Mouse (Mus musculus): ENCODE results near the gene Hspb9. TPM values are rescaled to one million over a fixed set of nuclear protein-coding genes. Genes with fewer than 3 reads are reported as not detected.

The Hspb9 gene
- polyA plus RNA-seq, 1 experiment from 2014 or later: not detected

DNA sequence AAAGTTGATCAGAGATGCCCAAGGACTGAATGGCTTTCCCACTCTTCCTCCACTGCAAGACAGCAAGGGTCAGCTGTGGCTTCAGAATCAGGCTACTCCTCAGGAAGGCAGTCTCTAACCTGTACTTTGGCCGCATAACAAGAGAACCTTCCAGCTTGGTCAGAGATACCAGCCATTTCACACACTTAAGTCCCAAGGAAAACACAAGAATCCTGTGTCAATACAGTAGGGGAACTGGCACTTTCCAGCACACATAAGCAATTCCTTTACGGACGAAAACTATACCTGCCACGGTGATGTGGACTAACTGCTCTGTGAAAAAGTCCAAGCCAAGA is 23.1 kb downstream of the Hspb9 start:
- Histone ChIP-seq H3K36me3 (peaks cover 12% of the 10 kb centered on the region; the same call in 1 of the 2 replicates), H3K27me3 (replicated peaks) (no peaks in the 10 kb centered on the region), H3K4me2 (replicated peaks) (peak overlapping the region; percentile 94), H3K9me3 (no peaks in the 10 kb centered on the region), H3K4me3 (peak overlapping the region; percentile 86), H3K27ac (no peak overlapping the region), H3K9ac (peak overlapping the region; percentile 90), H3K4me1 (peaks cover 24% of the 10 kb centered on the region)
- 80% methylated on average over 4 of the region's 4 CpGs for WGBS
- no peak for ATAC-seq (ENCODE audit: low FRiP score, low read depth)

DNA sequence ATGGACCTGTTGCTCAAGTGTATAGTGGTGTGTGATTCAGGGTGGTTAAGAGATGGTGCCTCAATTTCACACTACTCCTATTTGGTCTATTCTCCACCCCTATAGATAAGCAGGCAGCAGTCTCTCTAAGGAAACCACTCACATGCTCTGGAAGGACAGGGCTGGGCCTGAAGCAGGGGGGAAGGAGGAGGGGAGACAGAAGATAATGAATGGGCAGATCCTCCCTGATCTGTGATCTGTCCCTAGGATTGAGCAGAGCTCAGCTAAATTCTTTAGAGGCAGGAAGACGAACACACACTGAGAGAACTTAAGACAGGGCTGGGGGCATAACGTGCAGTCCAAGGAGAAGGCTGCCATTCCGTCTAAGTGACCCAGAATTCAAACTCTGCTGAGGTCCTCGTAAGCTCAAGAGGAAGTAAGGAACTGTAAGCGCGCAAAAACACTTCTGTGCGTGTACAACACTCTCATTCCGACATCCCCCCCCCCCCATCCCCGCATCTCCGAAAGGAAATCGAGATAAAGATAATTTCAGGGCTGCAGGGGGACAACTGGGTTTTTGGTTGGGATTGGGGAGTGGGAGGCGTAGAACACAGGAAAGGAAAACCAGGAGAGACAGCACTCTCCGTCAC is 23.6 kb downstream of the Hspb9 start:
- peaks cover 24% of the 10 kb centered on the region for H3K4me1 ChIP-seq
- peak overlapping the region; percentile 86 for H3K4me3 ChIP-seq
- H3K9ac ChIP-seq: peak overlapping the region; percentile 90
- H3K9me3 ChIP-seq: no peaks in the 10 kb centered on the region
- no peaks in the 10 kb centered on the region for H3K27me3 ChIP-seq (replicated peaks)
- H3K36me3 ChIP-seq: peaks cover 11% of the 10 kb centered on the region; the same call in 1 of the 2 replicates
- H3K27ac ChIP-seq: no peak overlapping the region
- H3K4me2 ChIP-seq (replicated peaks): peak overlapping the region; percentile 94
- 2% methylated on average over 13 of the region's 13 CpGs for WGBS
- ATAC-seq (ENCODE audit: low FRiP score, low read depth): no peak

DNA sequence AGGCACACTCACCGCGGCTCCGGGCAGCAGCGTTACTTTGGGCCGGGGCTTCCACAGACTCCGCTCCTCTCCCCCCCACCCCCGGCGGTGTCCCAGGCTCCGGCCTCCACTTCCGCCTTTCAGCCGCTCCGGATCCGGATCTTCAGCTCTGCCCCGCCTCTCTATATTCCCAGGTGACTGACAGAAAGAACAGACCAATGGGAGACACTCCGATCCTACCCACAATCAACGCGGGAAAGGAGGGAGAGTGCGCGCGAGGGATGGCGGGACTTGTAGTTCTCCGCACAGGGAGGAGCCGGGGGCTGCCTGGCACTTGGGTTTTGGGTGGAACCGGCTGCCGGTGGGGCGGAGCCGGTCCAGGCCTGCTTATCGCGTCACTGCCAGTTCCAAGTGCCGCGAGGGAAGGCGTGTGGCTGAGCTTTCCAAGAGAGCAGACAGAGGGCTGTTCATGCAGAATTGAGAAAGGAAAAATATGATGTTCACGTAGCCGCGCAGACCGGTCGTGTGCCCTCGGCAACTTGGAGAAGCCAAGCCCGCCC is 24.5 kb downstream of the Hspb9 start, which contains the start of gene Rab5c:
Rab5c (minus strand) TSS at position 150 of the 539 bp plus-strand sequence.
- peak within 1 kb of the TSS; percentile 94 for H3K4me2 ChIP-seq (replicated peaks)
- H3K36me3 ChIP-seq: peaks cover 2% of the 10 kb centered on the region; the same call in 1 of the 2 replicates
- under 1% methylated on average over 39 of the region's 39 CpGs for WGBS
- no peak within 1 kb of the TSS for H3K27ac ChIP-seq
- H3K9ac ChIP-seq: peak within 1 kb of the TSS; percentile 90
- H3K9me3 ChIP-seq: no peaks in the 10 kb centered on the region
- ATAC-seq (ENCODE audit: low FRiP score, low read depth): peak; percentile 98
- H3K4me3 ChIP-seq: peak within 1 kb of the TSS; percentile 86
- peaks cover 24% of the 10 kb centered on the region for H3K4me1 ChIP-seq
- H3K27me3 ChIP-seq (replicated peaks): no peaks in the 10 kb centered on the region

DNA sequence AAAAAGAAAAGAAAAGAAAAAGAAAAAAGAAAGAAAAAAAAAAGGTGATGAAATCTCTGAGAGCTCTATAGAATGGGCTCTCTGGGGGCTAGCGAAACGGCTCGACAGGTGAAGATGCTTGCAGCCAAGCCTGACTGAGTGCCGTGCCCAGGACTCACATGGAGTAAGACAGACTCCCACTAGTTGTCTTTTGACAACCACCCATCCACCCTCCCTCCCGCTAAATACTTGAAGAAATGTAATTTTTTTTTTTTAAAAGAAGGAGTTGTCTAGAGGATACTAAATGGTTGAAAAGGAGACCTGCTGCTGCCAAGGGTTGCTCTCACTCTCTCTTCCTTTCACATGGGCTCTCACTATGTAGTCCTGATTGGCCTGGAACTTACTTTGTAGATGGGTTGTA is 25.1 kb downstream of the Hspb9 start:
- Histone ChIP-seq H3K9me3 (no peaks in the 10 kb centered on the region), H3K27ac (no peak overlapping the region), H3K9ac (peak overlapping the region; percentile 45; the same call in 1 of the 2 replicates), H3K4me2 (replicated peaks) (peak overlapping the region; percentile 94), H3K36me3 (no peaks in the 10 kb centered on the region), H3K4me1 (peaks cover 24% of the 10 kb centered on the region), H3K4me3 (peak overlapping the region; percentile 86; the same call in 1 of the 2 replicates), H3K27me3 (replicated peaks) (no peaks in the 10 kb centered on the region)
- ATAC-seq (ENCODE audit: low FRiP score, low read depth): no peak
- 22% methylated on average over 5 of the region's 5 CpGs for WGBS

DNA sequence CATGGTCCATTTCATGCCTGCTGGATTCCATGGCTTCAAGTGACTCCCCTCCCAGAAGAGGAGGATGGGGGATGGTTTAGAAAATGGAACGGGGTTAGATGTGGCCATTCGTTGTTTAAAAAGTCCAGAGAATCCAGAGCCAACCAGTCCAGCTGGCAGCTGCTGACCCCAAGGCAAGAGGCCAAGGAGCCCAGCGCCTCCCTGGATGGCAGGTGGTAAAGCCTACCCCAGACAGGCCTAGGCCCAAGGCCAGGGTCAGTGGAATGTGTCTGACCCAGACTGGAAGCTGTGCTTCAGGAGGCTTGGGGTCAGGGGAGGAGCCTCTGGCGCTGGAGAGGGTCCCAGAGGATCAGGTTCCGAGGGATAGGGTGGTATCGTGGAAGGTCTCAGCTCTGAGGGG is 27.7 kb downstream of the Hspb9 start:
- H3K27me3 ChIP-seq (replicated peaks): no peaks in the 10 kb centered on the region
- ATAC-seq (ENCODE audit: low FRiP score, low read depth): no peak

DNA sequence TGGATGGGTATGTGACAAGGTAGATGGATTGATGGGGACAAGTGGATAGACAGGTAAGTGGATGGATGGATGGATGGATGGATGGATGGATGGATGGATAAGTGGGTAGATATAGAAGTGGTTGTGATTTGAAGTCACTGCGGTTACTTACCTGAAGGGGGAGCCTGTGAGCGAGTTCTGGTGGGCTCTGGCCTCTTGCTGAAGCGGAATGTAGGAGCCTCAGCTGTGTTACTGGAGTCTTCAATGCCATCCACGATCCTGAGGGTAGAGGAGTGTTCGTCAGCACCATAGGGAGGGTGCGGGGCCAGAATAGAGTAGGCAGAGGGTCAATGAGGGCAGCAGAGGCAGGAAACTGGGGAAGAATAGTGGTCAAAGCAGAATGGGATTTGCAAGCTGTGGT is 31.4 kb downstream of the Hspb9 start:
- Histone ChIP-seq H3K4me3 (no peak overlapping the region), H3K9me3 (no peaks in the 10 kb centered on the region), H3K27ac (no peak overlapping the region), H3K4me2 (replicated peaks) (no peak overlapping the region), H3K9ac (no peak overlapping the region), H3K36me3 (0 out of 2 replicates have a peak, but pooled peaks cover 7% of the 10 kb centered on the region), H3K4me1 (no peaks in the 10 kb centered on the region), H3K27me3 (replicated peaks) (peaks cover 9% of the 10 kb centered on the region)
- ATAC-seq (ENCODE audit: low FRiP score, low read depth): no peak
- WGBS: 14% methylated on average over 6 of the region's 6 CpGs

More for the DNA sequence above, 27.7 kb downstream of the Hspb9 start:
- H3K4me2 ChIP-seq (replicated peaks): no peak overlapping the region
- H3K9ac ChIP-seq: no peak overlapping the region
- no peak overlapping the region for H3K27ac ChIP-seq
- no peak overlapping the region for H3K4me3 ChIP-seq
- 75% methylated on average over 6 of the region's 6 CpGs for WGBS
- no peaks in the 10 kb centered on the region for H3K36me3 ChIP-seq
- H3K4me1 ChIP-seq: peaks cover 16% of the 10 kb centered on the region
- H3K9me3 ChIP-seq: no peaks in the 10 kb centered on the region

DNA sequence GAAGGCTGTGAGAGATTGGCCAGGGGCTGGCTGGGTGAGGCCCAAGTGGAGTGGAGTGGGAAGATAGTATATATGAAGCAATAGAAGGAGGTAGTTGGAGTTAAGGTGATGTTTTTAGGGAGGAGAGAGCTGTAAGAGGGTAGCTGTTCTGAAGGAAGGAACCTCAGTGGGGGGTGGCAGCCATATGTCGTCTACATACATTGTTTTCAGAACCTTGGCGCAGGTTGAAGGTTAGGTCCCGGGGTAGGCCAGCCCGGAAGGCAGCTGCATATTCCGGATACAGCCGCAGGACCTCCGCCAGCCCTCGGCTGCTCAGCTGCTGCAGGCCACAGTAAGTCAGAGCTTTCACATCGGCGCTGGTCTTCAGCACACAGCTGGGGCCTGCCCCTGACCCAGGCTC is 32.9 kb downstream of the Hspb9 start:
- 80% methylated on average over 10 of the region's 10 CpGs for WGBS
- H3K9me3 ChIP-seq: no peaks in the 10 kb centered on the region
- H3K36me3 ChIP-seq: 0 out of 2 replicates have a peak, but pooled peaks cover 7% of the 10 kb centered on the region
- no peak overlapping the region for H3K27ac ChIP-seq
- no peak for ATAC-seq (ENCODE audit: low FRiP score, low read depth)
- H3K4me2 ChIP-seq (replicated peaks): no peak overlapping the region
- peaks cover 9% of the 10 kb centered on the region for H3K27me3 ChIP-seq (replicated peaks)
- no peak overlapping the region for H3K9ac ChIP-seq
- no peak overlapping the region for H3K4me3 ChIP-seq
- H3K4me1 ChIP-seq: no peaks in the 10 kb centered on the region

DNA sequence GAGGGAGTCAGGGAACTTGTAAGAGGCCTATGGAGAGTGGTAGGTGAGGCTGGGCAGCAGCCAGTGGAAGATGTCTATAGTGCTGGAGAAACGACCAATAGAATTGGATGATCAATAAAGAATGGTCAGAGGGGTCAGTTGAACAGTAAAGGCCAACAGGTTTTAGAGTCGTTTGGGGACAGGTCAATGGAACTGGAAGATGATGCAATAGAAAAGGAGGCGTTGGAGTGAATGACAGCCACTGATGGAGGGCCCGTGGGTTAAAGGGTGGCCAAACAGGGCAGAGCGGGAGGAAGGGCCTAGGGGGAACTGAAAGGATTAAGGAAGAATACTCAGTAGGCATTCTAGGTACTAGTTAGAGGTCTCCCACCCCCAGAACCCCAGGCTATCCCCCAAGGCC is 33.5 kb downstream of the Hspb9 start:
- peaks cover 9% of the 10 kb centered on the region for H3K27me3 ChIP-seq (replicated peaks)
- H3K4me2 ChIP-seq (replicated peaks): no peak overlapping the region
- 68% methylated on average over 5 of the region's 5 CpGs for WGBS
- no peak overlapping the region for H3K27ac ChIP-seq
- no peak for ATAC-seq (ENCODE audit: low FRiP score, low read depth)
- H3K36me3 ChIP-seq: 0 out of 2 replicates have a peak, but pooled peaks cover 7% of the 10 kb centered on the region
- no peak overlapping the region for H3K9ac ChIP-seq
- H3K4me3 ChIP-seq: no peak overlapping the region
- peaks cover 3% of the 10 kb centered on the region; the same call in 1 of the 2 replicates for H3K4me1 ChIP-seq
- H3K9me3 ChIP-seq: no peaks in the 10 kb centered on the region

DNA sequence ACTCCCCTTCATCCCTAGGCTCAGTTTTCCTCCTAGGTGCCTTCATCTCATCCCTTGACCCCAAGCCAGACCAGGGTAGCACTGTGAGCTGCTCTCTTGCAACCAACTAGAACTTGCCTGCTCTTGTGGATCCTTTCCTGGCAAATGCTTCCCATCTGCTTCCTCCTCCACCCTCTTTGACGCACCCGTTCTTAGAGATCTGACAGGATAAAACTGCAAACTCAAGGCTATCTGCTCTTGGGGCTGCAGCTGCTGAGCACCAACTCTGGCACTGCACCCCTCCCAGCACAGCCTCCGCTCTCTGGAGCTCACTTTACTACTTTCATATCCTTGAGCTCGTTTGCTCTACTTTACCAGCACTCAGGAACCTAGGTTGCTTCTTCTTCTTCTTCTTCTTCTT is 35.0 kb downstream of the Hspb9 start:
- H3K4me3 ChIP-seq: no peak overlapping the region
- no peak overlapping the region for H3K9ac ChIP-seq
- no peaks in the 10 kb centered on the region for H3K9me3 ChIP-seq
- peaks cover 9% of the 10 kb centered on the region for H3K27me3 ChIP-seq (replicated peaks)
- H3K27ac ChIP-seq: no peak overlapping the region
- 83% methylated on average over 4 of the region's 4 CpGs for WGBS
- H3K4me2 ChIP-seq (replicated peaks): no peak overlapping the region
- peaks cover 5% of the 10 kb centered on the region; the same call in 1 of the 2 replicates for H3K4me1 ChIP-seq
- H3K36me3 ChIP-seq: 0 out of 2 replicates have a peak, but pooled peaks cover 7% of the 10 kb centered on the region
- no peak for ATAC-seq (ENCODE audit: low FRiP score, low read depth)

DNA sequence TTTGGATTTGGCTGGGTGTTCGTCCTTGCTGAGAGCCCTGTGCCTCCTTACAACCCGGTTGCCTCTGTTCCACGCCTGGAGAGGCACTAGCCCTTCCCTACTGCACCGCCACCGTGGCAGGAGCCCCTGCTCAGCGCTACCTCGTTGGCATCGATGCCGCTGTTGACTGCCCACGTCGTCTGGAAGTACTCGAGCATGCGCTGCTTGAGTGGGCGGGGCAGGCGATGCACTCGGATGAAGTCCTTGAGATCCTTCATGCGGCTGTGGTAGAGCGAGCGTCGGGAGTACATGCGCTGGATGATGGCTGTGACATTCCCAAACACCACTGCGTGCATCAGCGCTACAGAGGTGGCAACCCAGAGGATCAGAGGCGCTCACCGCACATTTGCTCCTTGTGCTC is 35.8 kb downstream of the Hspb9 start:
- ATAC-seq (ENCODE audit: low FRiP score, low read depth): no peak
- Histone ChIP-seq H3K36me3 (0 out of 2 replicates have a peak, but pooled peaks cover 7% of the 10 kb centered on the region), H3K4me1 (peaks cover 5% of the 10 kb centered on the region; the same call in 1 of the 2 replicates), H3K27me3 (replicated peaks) (peaks cover 12% of the 10 kb centered on the region), H3K9ac (no peak overlapping the region), H3K4me2 (replicated peaks) (no peak overlapping the region), H3K9me3 (no peaks in the 10 kb centered on the region), H3K4me3 (no peak overlapping the region), H3K27ac (no peak overlapping the region)
- WGBS: 52% methylated on average over 25 of the region's 25 CpGs

DNA sequence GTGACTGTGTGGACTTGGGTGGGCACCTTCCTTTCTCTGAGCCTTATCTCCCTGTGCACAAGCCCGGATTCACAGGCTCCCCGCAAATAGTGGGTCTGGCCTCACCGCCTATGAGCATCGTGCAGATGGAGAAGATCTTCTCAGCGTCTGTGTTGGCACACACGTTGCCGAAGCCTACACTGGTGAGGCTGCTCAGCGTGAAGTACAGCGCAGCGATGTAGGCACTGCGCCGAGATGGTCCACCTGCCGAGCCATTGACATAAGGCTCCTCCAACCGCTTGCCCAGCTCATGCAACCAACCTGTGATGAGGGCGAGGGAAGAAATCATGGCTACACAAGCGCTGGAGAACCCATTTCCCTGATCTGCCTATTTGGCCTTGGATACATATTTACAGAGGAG is 36.5 kb downstream of the Hspb9 start:
- no peaks in the 10 kb centered on the region for H3K9me3 ChIP-seq
- no peak overlapping the region for H3K4me3 ChIP-seq
- H3K36me3 ChIP-seq: 0 out of 2 replicates have a peak, but pooled peaks cover 7% of the 10 kb centered on the region
- no peak overlapping the region for H3K4me2 ChIP-seq (replicated peaks)
- no peak overlapping the region for H3K9ac ChIP-seq
- H3K4me1 ChIP-seq: peaks cover 5% of the 10 kb centered on the region; the same call in 1 of the 2 replicates
- WGBS: 88% methylated on average over 16 of the region's 16 CpGs
- no peak overlapping the region for H3K27ac ChIP-seq
- no peak for ATAC-seq (ENCODE audit: low FRiP score, low read depth)
- H3K27me3 ChIP-seq (replicated peaks): peaks cover 12% of the 10 kb centered on the region

DNA sequence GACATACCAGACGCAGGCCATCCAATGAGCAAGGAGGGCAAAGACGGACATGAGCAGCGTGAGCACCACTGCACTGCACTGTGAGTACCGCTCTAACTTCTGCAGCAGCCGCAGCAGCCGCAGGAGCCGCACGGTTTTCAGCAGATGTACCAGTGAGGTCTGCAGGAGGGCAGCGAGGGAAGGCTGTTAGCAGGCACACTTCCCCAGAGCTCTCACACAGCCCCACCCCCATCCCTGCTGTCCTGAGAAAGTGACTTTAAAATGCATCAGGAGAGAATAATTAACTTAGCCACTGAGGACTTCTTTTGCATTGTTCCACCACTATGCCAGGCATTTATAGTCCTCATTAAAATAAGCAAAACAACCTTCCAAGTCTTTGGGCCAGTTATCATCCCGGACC is 38.6 kb downstream of the Hspb9 start:
- ATAC-seq (ENCODE audit: low FRiP score, low read depth): no peak
- 0 out of 2 replicates have a peak overlapping the region, but pooled peaks have one; percentile 18 for H3K9ac ChIP-seq
- peaks cover 5% of the 10 kb centered on the region; the same call in 1 of the 2 replicates for H3K4me1 ChIP-seq
- H3K9me3 ChIP-seq: no peaks in the 10 kb centered on the region
- H3K4me3 ChIP-seq: no peak overlapping the region
- no peak overlapping the region for H3K27ac ChIP-seq
- H3K4me2 ChIP-seq (replicated peaks): no peak overlapping the region
- peaks cover 10% of the 10 kb centered on the region for H3K36me3 ChIP-seq
- WGBS: 25% methylated on average over 10 of the region's 10 CpGs
- peaks cover 12% of the 10 kb centered on the region for H3K27me3 ChIP-seq (replicated peaks)

All from neural tube, embryonic 12.5 days (tissue).